Mouse (Mus musculus): ENCODE data around the gene Cdk5rap3. TPM values are rescaled to one million over a fixed set of nuclear protein-coding genes. Genes with fewer than 3 reads are reported as not detected.
A peak's percentile ranks its signal among the peaks of the same experiment; 100 is the strongest.

Cdk5rap3 gene
- total RNA-seq, 2 experiments from 2014 or later: 22.3 to 23.0 TPM

GRCm38 (mm10) chr11:96933562-96934276, 17.4 kb upstream of the Cdk5rap3 start:
- DNase-seq: no peak

GRCm38 (mm10) chr11:96931327-96932062, 15.2 kb upstream of the Cdk5rap3 start:
- no peak for DNase-seq

- no peak for DNase-seq
Observed at GRCm38 (mm10) chr11:96929766-96930331, 13.6 kb upstream of the Cdk5rap3 start.

- DNase-seq: no peak
Observed at GRCm38 (mm10) chr11:96929096-96929765, 12.9 kb upstream of the Cdk5rap3 start.

GRCm38 (mm10) chr11:96928691-96929090, 12.4 kb upstream of the Cdk5rap3 start:
- DNase-seq: no peak

- DNase-seq: no peak
Observed at GRCm38 (mm10) chr11:96928088-96928487, 11.8 kb upstream of the Cdk5rap3 start, which contains the start of gene Prr15l. Gene Prr15l, plus strand, starts transcription at chr11:96928104.

GRCm38 (mm10) chr11:96926587-96926986, 10.3 kb upstream of the Cdk5rap3 start:
- DNase-seq: no peak

GRCm38 (mm10) chr11:96925469-96926148, 9.3 kb upstream of the Cdk5rap3 start:
- DNase-seq: no peak

- DNase-seq: no peak
Observed at GRCm38 (mm10) chr11:96924861-96925260, 8.6 kb upstream of the Cdk5rap3 start.

GRCm38 (mm10) chr11:96919003-96919402, 2.7 kb upstream of the Cdk5rap3 start:
- no peak for DNase-seq

GRCm38 (mm10) chr11:96917415-96917814, 1.1 kb upstream of the Cdk5rap3 start:
- no peak for DNase-seq

GRCm38 (mm10) chr11:96916885-96917396, 645 bp upstream of the Cdk5rap3 start:
- no peak for DNase-seq

GRCm38 (mm10) chr11:96912682-96913081, 3.6 kb downstream of the Cdk5rap3 start:
- DNase-seq: no peak

- DNase-seq: peak; percentile 70
Observed at GRCm38 (mm10) chr11:96910003-96910402, 6.3 kb downstream of the Cdk5rap3 start.

- DNase-seq: no peak
Observed at GRCm38 (mm10) chr11:96908594-96908993, 7.7 kb downstream of the Cdk5rap3 start.

GRCm38 (mm10) chr11:96906431-96907161, 9.7 kb downstream of the Cdk5rap3 start:
- peak; percentile 88 for DNase-seq

- DNase-seq: no peak
Observed at GRCm38 (mm10) chr11:96902639-96903635, 13.4 kb downstream of the Cdk5rap3 start.

GRCm38 (mm10) chr11:96901332-96901731, 15.0 kb downstream of the Cdk5rap3 start:
- no peak for DNase-seq

GRCm38 (mm10) chr11:96899449-96900306, 16.6 kb downstream of the Cdk5rap3 start:
- DNase-seq: no peak

Data from gastrocnemius, postnatal 25 days (tissue).